In the genomic region with DNA sequence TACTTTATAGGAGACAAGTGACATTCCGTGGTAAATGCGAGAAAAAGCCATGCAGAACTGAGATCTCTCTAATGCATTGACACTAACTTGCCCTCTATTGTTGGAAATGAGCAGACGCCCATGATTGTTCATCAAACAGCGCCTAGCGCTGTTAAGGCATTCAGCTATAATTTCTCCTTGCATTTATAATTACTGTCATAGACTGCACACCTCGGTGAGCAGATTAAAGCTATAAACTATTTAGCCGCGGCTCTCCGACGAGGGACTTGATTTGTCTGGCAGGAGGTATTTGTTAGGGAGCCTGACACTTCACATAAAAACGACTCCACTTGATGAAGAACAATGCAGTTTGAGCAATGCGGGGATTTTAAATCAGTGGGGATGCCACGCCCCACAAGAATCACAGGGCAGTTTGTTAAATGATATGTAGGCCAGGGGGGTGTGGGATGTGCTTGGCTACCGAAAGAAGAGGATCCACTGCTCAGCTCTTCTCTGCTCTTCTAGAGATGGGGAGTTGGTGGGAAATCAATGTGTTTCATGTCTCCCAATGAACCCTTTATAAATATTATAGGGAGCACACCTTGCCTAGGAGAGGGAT, we compare ENCODE assay signal across 21 mouse cellular contexts.
A peak's percentile ranks its signal among the peaks of the same experiment; 100 is the strongest.
DNase-seq lines count a peak whose midpoint lies in the region; ATAC-seq and TF ChIP-seq lines count a peak whose summit lies in the region.
"Had no signal": no experiment of that assay in that cellular context is flagged by ENCODE, and none has a peak within 500 bp of the region (broad histone marks: within the 10 kb centered on the region; RNA-seq: fewer than 3 reads in every experiment).

No protein-coding gene starts in this region.

- H3K27me3 ChIP-seq in forebrain, embryonic 13.5 days = no peaks in the 10 kb centered on the region
- no peaks in the 10 kb centered on the region for H3K27me3 ChIP-seq in forebrain, embryonic 10.5 days (ENCODE audit: poor library complexity, severe bottlenecking)
- H3K27me3 ChIP-seq in midbrain, embryonic 14.5 days (ENCODE audit: control insufficient read depth, insufficient read depth, low read length) = no peaks in the 10 kb centered on the region
- no peaks in the 10 kb centered on the region for H3K27me3 ChIP-seq in midbrain, embryonic 11.5 days (ENCODE audit: control insufficient read depth, insufficient read depth, low read length)
- H3K27me3 ChIP-seq in midbrain, postnatal 0 days (ENCODE audit: insufficient read depth, low read length) = no peaks in the 10 kb centered on the region
- H3K27me3 ChIP-seq: embryonic facial prominence, embryonic 13.5 days; heart, embryonic 15.5 days; midbrain, embryonic 12.5 days; stomach, embryonic 15.5 days had no signal

- no peak for DNase-seq in forebrain, embryonic 10.5 days (ENCODE audit: extremely low spot score, low spot score)
- peak; percentile 58 for DNase-seq in midbrain, embryonic 14.5 days
- DNase-seq in midbrain, embryonic 11.5 days (ENCODE audit: low spot score, missing footprints) = no peak
- DNase-seq in midbrain, postnatal 0 days (ENCODE audit: low spot score) = peak; percentile 53
- DNase-seq in retina, postnatal 1 day = peak; percentile 52
- DNase-seq in frontal cortex, postnatal 10 days (ENCODE audit: low spot score in 2 of 2) = no peak
- DNase-seq in lung, postnatal 10 days = no peak
- DNase-seq: adrenal gland, postnatal 10 days; cerebellum, adult 18-20 months; gastrocnemius, adult 2 months; heart, adult 2 months; kidney, adult 8-10 months; liver; lung, adult 18-20 months; lung, postnatal 36 days; right cerebral cortex, adult 18-20 months had no signal

- TF ChIP-seq CTCF in midbrain, postnatal 0 days (IDR thresholded peaks at IDR 0.05) = no peak

- no peaks in the 10 kb centered on the region for H3K36me3 ChIP-seq in forebrain, embryonic 13.5 days (ENCODE audit: poor library complexity, severe bottlenecking)
- no peaks in the 10 kb centered on the region for H3K36me3 ChIP-seq in forebrain, embryonic 10.5 days (replicated peaks)
- H3K36me3 ChIP-seq in midbrain, embryonic 14.5 days (ENCODE audit: control insufficient read depth, insufficient read depth, low read length) = no peaks in the 10 kb centered on the region
- H3K36me3 ChIP-seq in midbrain, embryonic 11.5 days (ENCODE audit: control insufficient read depth, insufficient read depth, low read length) = no peaks in the 10 kb centered on the region
- no peaks in the 10 kb centered on the region for H3K36me3 ChIP-seq in midbrain, postnatal 0 days (ENCODE audit: insufficient read depth, low read length)
- H3K36me3 ChIP-seq: embryonic facial prominence, embryonic 13.5 days; heart, embryonic 15.5 days; midbrain, embryonic 12.5 days had no signal

- H3K4me3 ChIP-seq in forebrain, embryonic 13.5 days = no peak overlapping the region
- H3K4me3 ChIP-seq in forebrain, embryonic 10.5 days = no peak overlapping the region
- no peak overlapping the region for H3K4me3 ChIP-seq in midbrain, embryonic 14.5 days (replicated peaks; ENCODE audit: low read depth, low read length)
- H3K4me3 ChIP-seq in midbrain, embryonic 11.5 days (ENCODE audit: low read depth, low read length) = no peak overlapping the region
- H3K4me3 ChIP-seq in midbrain, postnatal 0 days (ENCODE audit: low read depth, low read length) = no peak overlapping the region
- H3K4me3 ChIP-seq: embryonic facial prominence, embryonic 13.5 days; gastrocnemius, adult 2 months; heart, adult 2 months; heart, embryonic 15.5 days; midbrain, embryonic 12.5 days; stomach, embryonic 15.5 days had no signal

- ATAC-seq in forebrain, embryonic 13.5 days = 0 out of 2 replicates have a peak, but pooled peaks have one; percentile 38
- ATAC-seq in midbrain, embryonic 14.5 days (ENCODE audit: low FRiP score, low TSS enrichment) = no peak
- ATAC-seq in midbrain, embryonic 11.5 days (ENCODE audit: low FRiP score) = no peak
- no peak for ATAC-seq in midbrain, postnatal 0 days (ENCODE audit: low FRiP score)

- H3K4me1 ChIP-seq in forebrain, embryonic 13.5 days = peaks cover 7% of the 10 kb centered on the region
- H3K4me1 ChIP-seq in forebrain, embryonic 10.5 days = peaks cover 8% of the 10 kb centered on the region
- H3K4me1 ChIP-seq in midbrain, embryonic 14.5 days (ENCODE audit: control insufficient read depth, insufficient read depth, low read length) = no peaks in the 10 kb centered on the region
- H3K4me1 ChIP-seq in midbrain, embryonic 11.5 days (ENCODE audit: control insufficient read depth, insufficient read depth, low read length) = no peaks in the 10 kb centered on the region; the same call in 1 of the 2 replicates
- H3K4me1 ChIP-seq in midbrain, postnatal 0 days (ENCODE audit: insufficient read depth, low read length) = no peaks in the 10 kb centered on the region
- H3K4me1 ChIP-seq: embryonic facial prominence, embryonic 13.5 days; heart, embryonic 15.5 days; stomach, embryonic 15.5 days had no signal

- no peak overlapping the region for H3K9ac ChIP-seq in forebrain, embryonic 13.5 days
- H3K9ac ChIP-seq in midbrain, embryonic 14.5 days (replicated peaks; ENCODE audit: low read length) = no peak overlapping the region
- H3K9ac ChIP-seq in midbrain, embryonic 11.5 days (ENCODE audit: low read length) = no peak overlapping the region
- H3K9ac ChIP-seq in midbrain, postnatal 0 days (replicated peaks; ENCODE audit: low read length, poor library complexity, severe bottlenecking) = no peak overlapping the region
- H3K9ac ChIP-seq: embryonic facial prominence, embryonic 13.5 days; heart, embryonic 15.5 days; midbrain, embryonic 12.5 days; stomach, embryonic 15.5 days had no signal

- 18% methylated on average over 14 of the region's 14 CpGs for WGBS in forebrain, embryonic 13.5 days
- WGBS in forebrain, embryonic 10.5 days = 60% methylated on average over 14 of the region's 14 CpGs
- WGBS in midbrain, embryonic 14.5 days = 20% methylated on average over 14 of the region's 14 CpGs
- WGBS in midbrain, embryonic 11.5 days = 49% methylated on average over 14 of the region's 14 CpGs
- 20% methylated on average over 14 of the region's 14 CpGs for WGBS in midbrain, postnatal 0 days

- 0 out of 2 replicates have a peak overlapping the region, but pooled peaks have one; percentile 5 for H3K27ac ChIP-seq in forebrain, embryonic 13.5 days
- H3K27ac ChIP-seq in forebrain, embryonic 10.5 days = no peak overlapping the region
- H3K27ac ChIP-seq in midbrain, embryonic 14.5 days (replicated peaks; ENCODE audit: low read depth, low read length) = no peak overlapping the region
- no peak overlapping the region for H3K27ac ChIP-seq in midbrain, embryonic 11.5 days (ENCODE audit: low read depth, low read length)
- H3K27ac ChIP-seq in midbrain, postnatal 0 days (ENCODE audit: low read depth, low read length) = peak overlapping the region; percentile 26; the same call in 1 of the 2 replicates
- H3K27ac ChIP-seq: embryonic facial prominence, embryonic 13.5 days; gastrocnemius, adult 2 months; heart, adult 2 months; heart, embryonic 15.5 days; midbrain, embryonic 12.5 days; stomach, embryonic 15.5 days had no signal

- no peaks in the 10 kb centered on the region for H3K9me3 ChIP-seq in forebrain, embryonic 13.5 days (replicated peaks)
- no peaks in the 10 kb centered on the region for H3K9me3 ChIP-seq in forebrain, embryonic 10.5 days
- no peaks in the 10 kb centered on the region for H3K9me3 ChIP-seq in midbrain, embryonic 14.5 days (ENCODE audit: control insufficient read depth, low read length)
- H3K9me3 ChIP-seq in midbrain, embryonic 11.5 days (ENCODE audit: control insufficient read depth, low read length) = no peaks in the 10 kb centered on the region
- H3K9me3 ChIP-seq in midbrain, postnatal 0 days (ENCODE audit: low read length) = no peaks in the 10 kb centered on the region
- H3K9me3 ChIP-seq: embryonic facial prominence, embryonic 13.5 days; heart, embryonic 15.5 days; midbrain, embryonic 12.5 days; stomach, embryonic 15.5 days had no signal

- no peak overlapping the region for H3K4me2 ChIP-seq in forebrain, embryonic 13.5 days
- H3K4me2 ChIP-seq in midbrain, embryonic 14.5 days (ENCODE audit: low read length) = no peak overlapping the region
- H3K4me2 ChIP-seq in midbrain, embryonic 11.5 days = no peak overlapping the region
- no peak overlapping the region for H3K4me2 ChIP-seq in midbrain, postnatal 0 days (ENCODE audit: low read depth, low read length, poor library complexity, severe bottlenecking)
- H3K4me2 ChIP-seq: embryonic facial prominence, embryonic 13.5 days; heart, embryonic 15.5 days; midbrain, embryonic 12.5 days; stomach, embryonic 15.5 days had no signal

Comparison
In these comparisons a context has a peak if more than half of its experiments do, and no peak if none do; other contexts are left out.
1. H3K27ac ChIP-seq: peak in forebrain, embryonic 13.5 days (single experiment) and midbrain, postnatal 0 days (single experiment); none in forebrain, embryonic 10.5 days (single experiment), midbrain, embryonic 14.5 days (single experiment) and midbrain, embryonic 11.5 days (single experiment).
2. DNase-seq: peak in midbrain, embryonic 14.5 days (single experiment), midbrain, postnatal 0 days (single experiment) and retina, postnatal 1 day (single experiment); none in forebrain, embryonic 10.5 days (single experiment), midbrain, embryonic 11.5 days (single experiment), frontal cortex, postnatal 10 days (0 of 2) and lung, postnatal 10 days (single experiment).